Mouse (Mus musculus) liver, adult (tissue): Measurements from ENCODE around the gene Slc35a3.

Experiments
- GATA4 ChIP-seq: IDR thresholded peaks from 2 replicates; pipeline ENCODE4 v1.6.1; 2014; ENCODE audit warnings: mild to moderate bottlenecking, low read length; ENCODE audit not compliant: insufficient replicate concordance

Gene Slc35a3

DNA sequence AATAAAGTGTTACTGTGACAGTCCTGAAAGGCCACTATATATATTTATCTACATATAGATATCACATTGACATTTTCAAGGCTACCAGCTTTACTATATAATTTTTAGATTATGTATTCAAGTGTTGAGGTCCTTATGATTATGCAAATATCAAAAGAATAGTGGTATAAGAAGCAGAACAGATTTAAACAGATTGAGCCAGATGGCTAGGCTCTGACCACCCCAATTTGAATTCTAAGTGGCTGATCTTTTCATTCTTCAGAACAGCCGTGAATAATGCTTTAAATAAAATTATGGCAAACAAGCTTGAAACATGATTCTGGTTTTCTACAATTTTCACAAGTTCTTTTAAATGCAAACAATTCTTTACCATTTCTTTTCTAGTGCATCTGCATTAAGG is 81.2 kb downstream of the Slc35a3 start:
- TF ChIP-seq GATA4: no peak

GRCm38 (mm10) chr3:116622641-116623040 is 90.0 kb downstream of the Slc35a3 start:
- TF ChIP-seq GATA4: no peak

GRCm38 (mm10) chr3:116620636-116621370 is 91.8 kb downstream of the Slc35a3 start:
- no peak for TF ChIP-seq GATA4
